Mouse (Mus musculus) lung, postnatal 0 days (tissue): Measurements from ENCODE around the gene Flt3.

Source experiments
- CTCF ChIP-seq: IDR thresholded peaks from 2 replicates; pipeline ENCODE4 v1.5.1; 2016; ENCODE audit warnings: antibody characterized with exemption, mild to moderate bottlenecking
- EP300 ChIP-seq: IDR thresholded peaks from 2 replicates; pipeline ENCODE4 v1.6.1; 2016; ENCODE audit warnings: antibody characterized with exemption, mild to moderate bottlenecking, control low read depth

DNA sequence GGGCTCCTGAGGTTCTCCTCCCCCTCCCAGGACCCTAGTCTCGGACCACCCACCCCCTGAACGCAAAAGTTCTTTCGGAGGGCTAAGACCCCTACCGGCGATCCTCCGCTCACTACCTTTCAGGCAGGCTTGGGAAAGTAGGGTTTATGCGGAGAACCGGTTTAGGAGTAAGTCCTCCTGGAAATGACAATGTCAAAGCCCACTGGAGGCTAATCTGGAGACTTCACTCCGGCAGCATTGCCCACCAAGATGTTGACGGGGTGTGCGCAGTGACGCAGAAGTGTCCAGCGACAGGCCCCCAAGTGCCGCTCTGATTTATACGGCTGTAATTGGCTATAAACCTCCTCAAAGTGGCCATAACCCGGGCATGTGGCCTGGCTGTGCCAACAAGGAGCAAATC is 95.1 kb downstream of the Flt3 start:
- no peak for TF ChIP-seq CTCF
- no peak for TF ChIP-seq EP300
